ENCODE assay signal across 7 mouse cellular contexts in the genomic region with DNA sequence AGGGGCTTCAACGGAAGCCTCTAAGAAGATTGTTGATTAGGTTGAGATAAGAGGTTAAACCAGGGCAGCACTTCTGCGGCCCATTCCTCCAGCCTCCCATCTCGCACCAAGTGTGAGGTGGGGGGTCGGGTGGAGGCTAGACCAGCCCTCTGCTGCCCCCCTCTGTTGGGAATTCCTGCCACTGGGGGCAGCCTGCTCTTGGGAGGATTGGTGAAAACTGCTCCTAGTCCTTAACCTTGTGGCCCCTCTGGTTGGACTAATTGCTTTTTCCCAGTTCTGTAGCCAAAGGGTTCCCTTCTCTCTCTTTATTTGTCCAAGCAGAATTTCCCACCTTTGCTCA.
A peak's percentile ranks its signal among the peaks of the same experiment; 100 is the strongest.
DNase-seq lines count a peak whose midpoint lies in the region; ATAC-seq lines count a peak whose summit lies in the region.

No protein-coding gene starts in this region.

- peak overlapping the region; percentile 7; the same call in 1 of the 2 replicates for H3K4me2 ChIP-seq in kidney, embryonic 16.5 days (replicated peaks; ENCODE audit: low read depth, low read length)
- peak overlapping the region; percentile 80 for H3K4me2 ChIP-seq in liver, embryonic 15.5 days

- H3K27me3 ChIP-seq in kidney, embryonic 16.5 days (ENCODE audit: insufficient read depth, low read length): peaks cover 78% of the 10 kb centered on the region
- peaks cover 49% of the 10 kb centered on the region for H3K27me3 ChIP-seq in liver, embryonic 15.5 days

- ATAC-seq in kidney, embryonic 16.5 days (ENCODE audit: low FRiP score, low TSS enrichment): peak; percentile 20; the same call in 1 of the 2 replicates
- ATAC-seq in erythroid progenitor cell, adult 5-6 weeks (replicated peaks; ENCODE audit: low FRiP score, poor library complexity, severe bottlenecking): 0 out of 2 replicates have a peak, but pooled peaks have one; percentile 55
- peak; percentile 36 for ATAC-seq in liver, embryonic 15.5 days (ENCODE audit: insufficient read depth)

- no peak overlapping the region for H3K9ac ChIP-seq in kidney, embryonic 16.5 days (replicated peaks; ENCODE audit: low read length)
- H3K9ac ChIP-seq in liver, embryonic 15.5 days: peak overlapping the region; percentile 64

- H3K36me3 ChIP-seq in kidney, embryonic 16.5 days (ENCODE audit: insufficient read depth, low read length): no peaks in the 10 kb centered on the region
- no peaks in the 10 kb centered on the region for H3K36me3 ChIP-seq in liver, embryonic 15.5 days (replicated peaks)

- H3K27ac ChIP-seq in kidney, embryonic 16.5 days (ENCODE audit: low read length): no peak overlapping the region
- H3K27ac ChIP-seq in liver, embryonic 15.5 days (replicated peaks): peak overlapping the region; percentile 98

- H3K4me3 ChIP-seq in kidney, embryonic 16.5 days (ENCODE audit: low read length): no peak overlapping the region
- H3K4me3 ChIP-seq in liver, embryonic 15.5 days (replicated peaks): peak overlapping the region; percentile 57

- peaks cover 31% of the 10 kb centered on the region for H3K4me1 ChIP-seq in kidney, embryonic 16.5 days (ENCODE audit: insufficient read depth, low read length)
- peaks cover 42% of the 10 kb centered on the region for H3K4me1 ChIP-seq in liver, embryonic 15.5 days (replicated peaks)

- no peak for DNase-seq in kidney, postnatal 14 days
- DNase-seq in ZHBTc4 (ENCODE audit: low read depth, low spot score) (peak; percentile 83), adipocyte (ENCODE audit: low spot score) (no peak)
- DNase-seq in cerebellum, postnatal 36 days: no peak

- H3K9me3 ChIP-seq in kidney, embryonic 16.5 days (ENCODE audit: low read length): peaks cover 7% of the 10 kb centered on the region; the same call in 1 of the 2 replicates
- H3K9me3 ChIP-seq in liver, embryonic 15.5 days (replicated peaks): no peaks in the 10 kb centered on the region; the same call in 1 of the 2 replicates

- 5% methylated on average over 4 of the region's 4 CpGs for WGBS in kidney, embryonic 16.5 days
- 13% methylated on average over 4 of the region's 4 CpGs for WGBS in liver, embryonic 15.5 days (ENCODE audit: insufficient replicate concordance)
